Mouse (Mus musculus) forebrain, embryonic 14.5 days (tissue): ENCODE measurements at regions not wholly inside any gene's neighbourhood (a gene's known extent, or its start where the extent isn't known, plus 50 kb on each side); places are given as distances from the start of the nearest gene placed in this dataset.

Experiments used
- ATAC-seq: fragments of 200-750 bp; cut with Nextera tagmentation; 2 replicates; pipeline ENCODE4 v1.8.0; 2017; ENCODE audit warnings: mild to moderate bottlenecking, moderate library complexity
- DNase-seq: peaks from one replicate; pipeline ENCODE4 v3.0.0-alpha.2; 2015; ENCODE audit warnings: low spot score
- H3K27ac ChIP-seq: fragments of 300-500 bp; sonication (generic); 2 replicates; pipeline ENCODE4 v1.5.1; 2014; ENCODE audit warnings: low read depth, mild to moderate bottlenecking, control low read depth, low read length, moderate library complexity
- H3K27me3 ChIP-seq: fragments of 300-500 bp; sonication (generic); replicated peaks from 2 replicates; pipeline ENCODE4 v1.6.1; 2014; ENCODE audit warnings: low read length, control low read depth, mixed read lengths; ENCODE audit not compliant: control insufficient read depth, insufficient read depth
- H3K36me3 ChIP-seq: fragments of 300-500 bp; sonication (generic); 2 replicates; pipeline ENCODE4 v1.6.1; 2014; ENCODE audit warnings: low read length, control low read depth; ENCODE audit not compliant: control insufficient read depth, insufficient read depth
- H3K4me1 ChIP-seq: fragments of 300-500 bp; sonication (generic); 2 replicates; pipeline ENCODE4 v1.6.1; 2014; ENCODE audit warnings: antibody characterized with exemption, low read length, control low read depth; ENCODE audit not compliant: control insufficient read depth, insufficient read depth
- H3K4me2 ChIP-seq: fragments of 300-500 bp; sonication (generic); 2 replicates; pipeline ENCODE4 v1.6.1; 2014; ENCODE audit warnings: mild to moderate bottlenecking, control low read depth, low read length
- H3K4me3 ChIP-seq: fragments of 300-500 bp; sonication (generic); 2 replicates; pipeline ENCODE4 v1.5.1; 2014; ENCODE audit warnings: low read depth, low read length, control low read depth
- H3K9ac ChIP-seq: fragments of 300-500 bp; sonication (generic); 2 replicates; pipeline ENCODE4 v1.6.1; 2014; ENCODE audit warnings: mild to moderate bottlenecking, low read length, control low read depth, moderate library complexity
- H3K9me3 ChIP-seq: fragments of 300-500 bp; sonication (generic); replicated peaks from 2 replicates; pipeline ENCODE4 v1.6.1; 2016; ENCODE audit warnings: low read length, control low read depth, mixed read lengths; ENCODE audit not compliant: control insufficient read depth
- WGBS: fragments of 180-500 bp; shearing (Covaris S2); extraction: QIAGEN DNeasy Blood & Tissue Kit; methylation state at CpG from one replicate; pipeline ENCODE4 v1.1.7; 2014; 5-methylcytosine and 5-hydroxymethylcytosine counted together

DNA sequence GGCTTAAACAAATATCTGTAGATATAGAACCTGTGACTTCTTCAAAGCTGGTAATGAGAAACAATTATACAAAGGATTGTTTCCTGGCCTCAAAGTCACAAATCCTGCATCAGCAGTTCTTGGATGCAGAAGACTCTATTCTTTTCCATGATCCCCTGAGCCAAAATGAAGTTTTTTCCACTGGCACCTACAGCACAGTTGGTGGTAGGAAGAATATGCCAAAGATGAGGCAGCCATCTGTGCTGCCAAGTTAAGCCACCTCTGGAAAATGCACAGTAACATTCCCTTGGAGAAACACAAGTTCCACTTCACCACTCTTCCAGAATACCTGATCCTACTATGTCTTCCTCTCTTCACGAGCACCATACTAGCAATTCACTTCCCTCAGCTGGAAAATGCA is 510.2 kb upstream of the B3galt2 start:
- H3K4me3 ChIP-seq: no peak overlapping the region
- H3K27ac ChIP-seq: no peak overlapping the region
- H3K9ac ChIP-seq: no peak overlapping the region
- H3K4me2 ChIP-seq: no peak overlapping the region
- 82% methylated on average over 1 of the region's 1 CpGs for WGBS
- no peaks in the 10 kb centered on the region for H3K4me1 ChIP-seq
- DNase-seq (no peak), ATAC-seq (no peak)
- no peaks in the 10 kb centered on the region for H3K9me3 ChIP-seq
- H3K36me3 ChIP-seq: no peaks in the 10 kb centered on the region
- no peaks in the 10 kb centered on the region for H3K27me3 ChIP-seq

- ATAC-seq: no peak
- WGBS: 95% methylated on average over 2 of the region's 2 CpGs
Observed at GRCm38 (mm10) chr1:143132806-143133205, 507.7 kb upstream of the B3galt2 start.

GRCm38 (mm10) chr1:143145111-143145984 is 495.1 kb upstream of the B3galt2 start:
- H3K27ac ChIP-seq: 0 out of 2 replicates have a peak overlapping the region, but pooled peaks have one; percentile 9

More at GRCm38 (mm10) chr1:143132806-143133205, 507.7 kb upstream of the B3galt2 start:
- Histone ChIP-seq H3K9me3 (no peaks in the 10 kb centered on the region), H3K9ac (no peak overlapping the region), H3K4me3 (no peak overlapping the region), H3K27me3 (no peaks in the 10 kb centered on the region), H3K4me2 (no peak overlapping the region), H3K4me1 (no peaks in the 10 kb centered on the region), H3K36me3 (no peaks in the 10 kb centered on the region), H3K27ac (no peak overlapping the region)
- DNase-seq: no peak

GRCm38 (mm10) chr1:143171286-143171685 is 469.2 kb upstream of the B3galt2 start:
- H3K27ac ChIP-seq: no peak overlapping the region
- no peak overlapping the region for H3K9ac ChIP-seq
- no peaks in the 10 kb centered on the region for H3K9me3 ChIP-seq
- H3K4me2 ChIP-seq: no peak overlapping the region
- H3K4me1 ChIP-seq: no peaks in the 10 kb centered on the region
- DNase-seq (peak; percentile 1), ATAC-seq (peak; percentile 10; the same call in 1 of the 2 replicates)
- WGBS: 82% methylated on average over 9 of the region's 9 CpGs
- H3K4me3 ChIP-seq: no peak overlapping the region
- no peaks in the 10 kb centered on the region for H3K27me3 ChIP-seq
- H3K36me3 ChIP-seq: no peaks in the 10 kb centered on the region

More at GRCm38 (mm10) chr1:143145111-143145984, 495.1 kb upstream of the B3galt2 start:
- H3K27me3 ChIP-seq: no peaks in the 10 kb centered on the region
- H3K4me2 ChIP-seq: no peak overlapping the region
- peak; percentile 96 for ATAC-seq
- no peaks in the 10 kb centered on the region for H3K9me3 ChIP-seq
- WGBS: 6% methylated on average over 4 of the region's 4 CpGs
- H3K4me1 ChIP-seq: peaks cover 4% of the 10 kb centered on the region; the same call in 1 of the 2 replicates
- DNase-seq: peak; percentile 56
- no peaks in the 10 kb centered on the region for H3K36me3 ChIP-seq
- no peak overlapping the region for H3K4me3 ChIP-seq
- H3K9ac ChIP-seq: no peak overlapping the region

DNA sequence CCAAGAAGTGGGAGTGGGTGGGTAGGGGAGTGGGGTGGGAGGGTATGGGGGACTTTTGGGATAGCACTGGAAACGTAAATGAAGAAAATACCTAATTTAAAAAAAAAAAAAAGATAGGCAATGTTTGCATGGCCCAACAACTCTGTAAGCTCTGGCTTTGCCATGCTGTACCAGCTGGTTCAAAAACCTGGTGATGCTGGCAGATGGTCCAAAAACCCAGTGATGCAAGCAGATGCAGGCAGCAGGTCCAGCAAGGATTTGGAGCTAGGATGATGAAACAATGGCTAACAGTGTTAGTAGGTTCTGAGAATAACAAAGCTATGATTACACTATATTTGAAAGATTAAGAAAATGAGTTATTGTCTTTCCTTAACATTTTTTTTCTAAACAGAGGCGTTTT is 466.6 kb upstream of the B3galt2 start:
- DNase-seq (peak; percentile 48), ATAC-seq (peak; percentile 75; the same call in 1 of the 2 replicates)
- Histone ChIP-seq H3K9ac (no peak overlapping the region), H3K4me2 (no peak overlapping the region), H3K36me3 (no peaks in the 10 kb centered on the region), H3K27ac (no peak overlapping the region), H3K4me1 (no peaks in the 10 kb centered on the region), H3K4me3 (no peak overlapping the region), H3K27me3 (no peaks in the 10 kb centered on the region), H3K9me3 (no peaks in the 10 kb centered on the region)
- WGBS: 73% methylated on average over 2 of the region's 2 CpGs

DNA sequence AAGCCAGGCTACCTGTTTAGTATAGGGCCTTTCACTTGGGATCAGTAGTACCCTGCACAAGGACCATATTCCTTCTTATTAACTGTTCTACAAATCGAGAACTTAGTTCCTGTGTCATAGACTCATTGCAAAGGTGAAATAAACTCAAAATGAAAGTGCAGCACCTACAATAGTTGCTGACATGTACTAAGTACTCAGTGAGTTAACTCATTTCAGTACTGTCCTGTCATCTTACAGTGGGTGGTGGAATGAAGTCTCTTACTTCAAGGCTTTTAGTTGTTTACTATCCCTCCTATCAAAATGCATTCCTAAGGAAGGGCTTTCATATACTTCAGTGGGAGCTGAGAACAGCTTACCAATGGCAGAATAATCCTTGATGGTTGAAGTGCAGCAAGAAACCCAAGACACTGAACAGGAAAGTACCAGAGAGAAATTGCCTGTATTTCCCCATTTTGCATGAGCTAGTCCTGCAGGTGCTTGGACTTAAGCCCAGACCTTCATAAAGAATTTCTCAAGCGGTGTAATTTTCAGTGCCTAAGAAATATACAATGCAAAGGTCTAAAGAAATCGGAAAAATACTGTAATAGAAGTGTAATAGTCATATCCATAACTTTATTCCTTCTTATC is 448.2 kb upstream of the B3galt2 start:
- no peak for DNase-seq
- Histone ChIP-seq H3K4me1 (no peaks in the 10 kb centered on the region), H3K27ac (no peak overlapping the region), H3K4me2 (no peak overlapping the region), H3K36me3 (no peaks in the 10 kb centered on the region), H3K9ac (no peak overlapping the region), H3K4me3 (no peak overlapping the region), H3K9me3 (no peaks in the 10 kb centered on the region), H3K27me3 (no peaks in the 10 kb centered on the region)
- ATAC-seq: no peak
- 79% methylated on average over 3 of the region's 3 CpGs for WGBS

DNA sequence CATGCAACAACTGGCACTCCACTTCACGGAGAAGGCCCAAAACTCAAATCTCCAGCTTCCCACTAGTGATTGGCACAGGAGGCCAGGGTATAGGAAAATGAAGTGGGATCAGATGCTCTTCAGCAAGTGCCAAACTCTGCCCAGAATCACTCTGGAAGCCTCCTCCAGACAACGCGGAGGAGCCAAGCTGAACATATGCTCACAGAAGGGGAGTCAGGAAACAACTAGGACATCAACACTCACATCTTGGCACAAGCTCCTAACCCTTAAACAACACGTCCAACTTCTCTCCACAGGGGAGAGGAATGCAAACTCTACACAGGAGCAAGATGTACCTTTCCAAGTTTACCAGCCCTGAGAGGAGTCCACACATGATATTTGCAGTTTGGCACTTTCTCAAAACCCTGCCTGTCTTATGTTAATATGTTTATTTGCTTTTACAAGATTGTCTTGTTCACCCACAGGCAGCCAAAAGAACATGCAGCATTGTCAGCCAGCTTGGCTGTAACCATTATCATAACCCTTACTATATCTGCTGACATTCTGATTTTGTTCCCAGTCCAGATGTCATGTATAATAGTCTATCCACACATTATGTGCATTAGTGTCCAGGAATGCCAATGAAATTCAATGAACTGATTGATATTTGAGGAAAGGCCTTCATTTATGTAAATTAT is 440.1 kb upstream of the B3galt2 start:
- no peak overlapping the region for H3K4me2 ChIP-seq
- no peaks in the 10 kb centered on the region for H3K36me3 ChIP-seq
- no peak overlapping the region for H3K9ac ChIP-seq
- no peaks in the 10 kb centered on the region for H3K4me1 ChIP-seq
- no peak overlapping the region for H3K27ac ChIP-seq
- DNase-seq: peak; percentile 68
- ATAC-seq: peak; percentile 73; the same call in 1 of the 2 replicates
- no peak overlapping the region for H3K4me3 ChIP-seq
- no peaks in the 10 kb centered on the region for H3K9me3 ChIP-seq
- no peaks in the 10 kb centered on the region for H3K27me3 ChIP-seq
- 75% methylated on average over 4 of the region's 4 CpGs for WGBS

- no peaks in the 10 kb centered on the region for H3K36me3 ChIP-seq
- no peak overlapping the region for H3K9ac ChIP-seq
- no peaks in the 10 kb centered on the region for H3K4me1 ChIP-seq
- H3K4me3 ChIP-seq: no peak overlapping the region
- ATAC-seq (no peak), DNase-seq (no peak)
- no peaks in the 10 kb centered on the region for H3K9me3 ChIP-seq
- H3K4me2 ChIP-seq: no peak overlapping the region
- H3K27ac ChIP-seq: no peak overlapping the region
- WGBS: 88% methylated on average over 5 of the region's 5 CpGs
- H3K27me3 ChIP-seq: no peaks in the 10 kb centered on the region
Observed at GRCm38 (mm10) chr1:143200971-143201370, 439.5 kb upstream of the B3galt2 start.
